Mouse (Mus musculus) cerebellum, adult 8-10 months (tissue): ENCODE results near the gene Dlx3.

ENCODE experiments used
- DNase-seq: peaks from one replicate; pipeline ENCODE4 v3.0.0; 2022

The Dlx3 gene

DNA sequence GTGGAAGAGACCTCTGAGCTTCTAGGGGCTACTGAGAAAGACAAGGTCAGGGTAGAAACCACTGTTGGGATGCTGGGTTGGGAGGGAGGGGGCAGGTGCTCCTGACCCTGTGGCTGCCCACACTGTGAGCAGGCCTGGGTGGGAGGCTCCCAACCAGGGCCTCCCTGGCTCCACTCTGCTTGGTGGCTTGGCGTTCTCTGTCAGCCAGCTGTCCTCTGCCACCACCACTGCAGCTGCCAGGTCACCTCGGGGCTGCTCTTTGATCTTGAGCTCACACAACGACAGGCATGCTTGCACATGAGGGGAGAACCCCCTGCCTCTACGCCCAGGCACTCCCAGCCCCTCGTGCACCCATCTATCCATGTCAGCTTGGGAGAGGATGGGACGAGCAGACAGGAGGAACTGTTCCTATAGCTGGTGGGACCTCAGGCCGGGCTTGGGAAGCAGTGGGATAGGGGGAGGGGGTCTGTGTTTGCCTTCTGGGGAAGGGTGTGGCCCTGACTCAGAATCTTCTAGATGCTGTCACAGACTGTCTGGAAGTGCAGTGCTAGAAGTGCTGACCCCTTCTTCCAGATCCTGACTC is 5.5 kb downstream of the Dlx3 start:
- DNase-seq, result no peak

DNA sequence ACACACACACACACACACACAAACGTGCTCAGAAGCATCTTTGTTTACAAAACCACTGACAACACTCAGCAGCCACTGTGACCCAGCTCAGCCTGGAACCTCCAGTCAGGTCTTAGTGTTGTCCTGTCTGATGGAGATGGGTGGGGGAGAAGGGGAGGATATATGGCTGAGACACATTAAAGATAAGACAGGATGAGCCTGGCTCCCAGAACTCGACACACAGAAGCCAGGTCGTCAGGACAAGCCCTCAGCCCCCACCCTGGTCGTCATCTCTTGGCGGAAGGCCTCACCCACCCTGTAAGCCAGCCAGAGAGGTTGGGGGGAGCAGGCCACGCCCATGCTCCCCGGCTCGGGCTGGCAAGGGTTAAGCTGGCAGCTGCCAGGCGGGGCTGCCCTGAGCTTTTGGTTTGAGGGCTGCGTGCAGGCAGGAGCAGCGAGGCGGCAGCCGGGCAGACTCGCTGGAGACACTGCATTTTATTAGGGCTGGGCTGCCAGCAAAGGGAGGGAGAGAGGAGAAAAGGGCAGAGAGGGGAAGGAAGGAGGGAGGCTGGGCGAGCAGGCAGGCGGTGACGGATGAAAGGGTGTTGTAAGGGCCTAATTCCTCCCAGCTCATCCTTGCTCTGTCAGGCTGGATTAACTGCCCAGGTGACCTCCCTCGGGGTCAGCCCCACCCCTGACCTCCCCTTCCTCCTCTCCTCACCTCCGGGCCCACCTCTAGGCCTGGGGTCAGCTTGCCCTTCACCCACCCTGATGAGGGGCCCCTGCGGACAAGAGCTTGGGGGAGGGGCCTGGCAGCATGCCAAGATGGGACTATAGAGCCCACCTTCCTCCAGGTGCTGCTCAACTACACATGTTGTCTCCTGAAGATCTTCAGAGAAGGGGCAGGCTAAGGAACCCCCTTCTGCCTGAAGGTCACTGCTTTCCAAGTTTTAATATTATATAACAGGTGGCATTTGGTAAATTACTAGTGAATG is 6.6 kb downstream of the Dlx3 start:
- DNase-seq, result no peak

DNA sequence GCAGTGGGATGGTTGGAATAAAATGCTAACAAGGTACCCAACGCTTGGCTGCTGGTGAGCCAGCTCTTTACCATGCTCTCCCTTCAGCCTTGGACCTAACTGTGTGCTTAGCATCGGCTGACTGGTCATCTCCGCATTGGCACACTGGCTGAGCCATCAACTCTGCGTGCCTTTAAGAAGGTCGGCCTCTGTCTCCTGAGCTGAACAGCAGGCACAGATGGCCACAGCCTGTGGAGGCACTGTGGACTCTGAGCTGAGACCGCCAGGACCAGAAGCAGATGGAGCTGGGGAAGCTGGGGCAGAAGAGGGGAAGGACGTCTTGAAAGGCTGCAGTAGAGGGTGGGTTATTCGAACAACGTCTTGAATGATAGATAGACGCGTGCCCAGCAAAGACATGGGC is 8.4 kb downstream of the Dlx3 start:
- DNase-seq, result no peak

DNA sequence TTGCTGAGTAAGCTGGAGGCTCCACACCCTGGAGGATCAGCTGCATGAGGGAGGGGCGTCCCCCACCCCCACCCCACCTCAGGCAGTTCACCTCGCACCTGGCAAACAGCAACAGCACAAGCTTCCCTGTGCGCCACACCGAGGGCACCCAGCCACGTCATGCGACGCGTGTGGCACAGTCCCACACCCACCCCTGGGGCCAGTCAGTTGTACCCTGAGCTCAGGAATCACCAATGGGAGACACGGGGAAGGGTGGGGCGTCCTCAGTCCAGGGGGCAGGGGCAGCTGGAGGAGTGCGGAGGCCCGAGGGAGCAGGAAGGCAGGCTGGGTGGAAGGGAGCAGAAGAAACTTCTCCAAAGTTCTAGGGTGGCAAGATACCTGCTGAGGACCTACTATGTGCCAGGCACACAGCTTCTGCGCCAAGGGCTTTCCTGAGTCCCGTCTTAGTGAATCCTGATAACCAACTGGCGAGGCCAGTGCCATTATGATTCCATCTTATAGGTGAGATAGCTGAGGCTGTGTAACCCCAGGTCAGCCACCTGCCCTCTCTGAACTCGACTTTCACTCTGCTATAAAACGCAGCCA is 10.8 kb downstream of the Dlx3 start:
- DNase-seq, result no peak

DNA sequence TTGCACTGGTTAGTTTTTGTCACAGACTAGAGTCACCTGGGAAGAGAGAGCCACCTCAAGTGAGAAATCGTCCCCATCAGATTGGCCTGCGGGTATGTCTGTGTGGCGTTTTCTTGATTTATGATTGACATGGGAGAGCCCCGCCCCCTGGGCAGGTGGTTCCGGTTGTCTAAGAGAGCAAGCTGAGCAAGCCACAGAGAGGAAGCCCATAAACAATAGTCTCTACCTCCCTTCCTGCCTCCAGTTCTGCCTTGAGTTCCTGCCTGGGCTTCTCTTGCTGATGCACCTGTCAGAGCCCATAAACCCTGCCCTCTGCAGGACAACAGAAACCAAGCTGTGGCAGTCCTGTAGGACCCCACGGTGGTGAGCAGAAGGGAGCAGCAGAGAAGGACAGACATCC is 13.4 kb downstream of the Dlx3 start:
- no peak for DNase-seq

DNA sequence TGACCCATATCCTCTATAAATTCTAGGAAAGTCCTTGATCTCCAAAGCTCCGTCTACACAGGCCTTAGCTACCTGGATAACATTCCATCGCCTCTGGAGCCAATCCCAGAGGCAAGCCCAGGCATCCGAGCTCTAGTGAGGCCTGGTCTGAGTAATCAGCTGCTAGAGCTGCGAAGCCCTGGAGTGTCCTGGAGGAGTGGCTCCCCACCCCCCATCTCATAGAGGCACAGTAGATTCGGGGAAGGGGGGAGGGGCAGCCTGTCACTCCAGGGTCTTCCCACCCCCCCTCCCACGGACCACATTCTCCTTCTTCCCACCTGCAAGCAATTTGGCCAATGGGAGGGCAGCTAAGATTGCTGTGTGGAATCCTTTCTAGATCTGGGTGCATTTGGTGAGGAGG is 17.4 kb downstream of the Dlx3 start:
- DNase-seq, result no peak

DNA sequence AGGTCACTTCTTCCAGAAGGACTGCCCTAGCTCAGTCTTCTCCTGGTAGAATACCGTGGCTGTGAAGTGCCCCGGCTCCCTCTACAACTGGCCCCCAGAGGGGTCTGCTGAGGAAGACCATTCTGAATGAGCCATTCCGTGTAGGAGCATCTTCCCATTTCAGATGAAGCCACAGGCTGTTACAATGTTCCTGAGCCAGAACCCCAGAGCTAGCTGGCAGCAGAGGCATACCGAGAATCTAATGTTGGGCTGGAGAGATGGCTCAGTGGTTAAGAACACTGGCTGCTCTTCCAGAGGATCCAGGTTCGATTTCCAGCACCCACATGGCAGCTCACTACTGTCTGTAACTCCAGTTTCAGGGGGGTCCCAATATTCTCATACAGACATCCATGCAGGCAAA is 20.0 kb downstream of the Dlx3 start:
- DNase-seq, result no peak

DNA sequence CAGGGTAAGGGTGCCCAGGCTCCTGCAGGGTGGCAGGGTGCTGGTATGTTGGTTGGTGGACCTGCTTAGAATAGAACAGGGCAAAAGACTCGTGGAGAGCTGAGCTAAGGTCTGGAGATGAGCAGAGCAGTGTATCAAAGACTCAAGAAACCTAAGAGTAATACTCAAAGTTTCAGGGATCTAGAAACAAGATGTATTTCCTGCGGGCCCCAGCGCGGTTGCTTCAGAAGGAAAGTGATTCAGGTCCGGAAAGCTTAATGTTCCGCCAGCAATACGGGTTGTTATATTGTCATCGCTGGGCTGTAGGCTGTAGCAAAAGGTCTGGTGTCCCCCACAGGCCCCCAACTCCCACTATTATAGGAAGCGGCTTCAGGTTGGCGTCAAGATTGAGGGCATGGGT is 22.3 kb downstream of the Dlx3 start:
- DNase-seq, result no peak

DNA sequence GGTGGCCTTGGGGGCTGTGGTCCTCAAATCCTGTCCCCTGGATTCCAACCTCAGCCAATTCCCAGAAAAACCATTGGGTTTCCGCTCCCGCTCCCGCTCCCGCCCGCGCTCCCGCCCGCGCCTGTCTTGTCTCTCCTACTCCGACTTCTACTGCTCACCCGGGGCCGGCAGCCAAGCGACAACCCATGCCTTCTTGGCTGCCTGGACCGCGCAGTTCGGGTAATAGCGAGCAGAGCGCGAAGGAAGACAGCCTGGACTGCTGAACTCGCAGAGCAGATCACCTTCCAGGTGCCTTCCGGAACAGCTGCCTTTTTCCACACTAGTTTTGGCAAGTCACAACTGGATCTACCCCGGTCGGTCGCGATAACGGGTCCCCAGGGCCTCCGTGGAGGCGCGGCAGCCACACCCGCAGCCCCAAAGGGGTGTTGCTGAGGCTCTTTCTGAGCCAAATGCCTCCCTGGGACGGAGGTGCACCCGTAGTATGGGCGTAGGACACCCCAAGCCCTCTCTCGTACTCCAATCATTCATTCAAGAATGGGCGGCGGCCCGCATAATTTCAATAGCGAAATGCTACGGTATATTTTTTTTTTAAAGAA is 23.2 kb downstream of the Dlx3 start:
- no peak for DNase-seq

DNA sequence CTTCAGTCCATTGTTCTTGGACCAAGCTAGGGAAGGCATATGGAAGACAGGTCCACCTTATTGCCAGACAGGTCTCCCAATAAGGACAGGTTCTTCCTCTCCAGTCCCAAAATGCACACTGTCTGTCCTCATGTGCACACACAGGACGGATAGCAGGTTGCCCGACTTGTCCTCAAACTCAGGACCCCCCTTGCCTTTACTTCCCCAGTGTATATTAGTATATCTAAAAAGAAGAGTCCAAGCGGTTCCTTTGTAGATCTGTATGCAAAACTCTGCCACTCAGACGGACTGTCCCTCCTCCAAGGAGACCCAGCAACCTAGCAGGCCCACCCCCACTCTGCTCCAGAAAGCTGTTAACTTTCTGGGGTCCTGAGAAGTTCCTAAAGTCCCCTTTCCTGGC is 23.7 kb downstream of the Dlx3 start:
- no peak for DNase-seq

DNA sequence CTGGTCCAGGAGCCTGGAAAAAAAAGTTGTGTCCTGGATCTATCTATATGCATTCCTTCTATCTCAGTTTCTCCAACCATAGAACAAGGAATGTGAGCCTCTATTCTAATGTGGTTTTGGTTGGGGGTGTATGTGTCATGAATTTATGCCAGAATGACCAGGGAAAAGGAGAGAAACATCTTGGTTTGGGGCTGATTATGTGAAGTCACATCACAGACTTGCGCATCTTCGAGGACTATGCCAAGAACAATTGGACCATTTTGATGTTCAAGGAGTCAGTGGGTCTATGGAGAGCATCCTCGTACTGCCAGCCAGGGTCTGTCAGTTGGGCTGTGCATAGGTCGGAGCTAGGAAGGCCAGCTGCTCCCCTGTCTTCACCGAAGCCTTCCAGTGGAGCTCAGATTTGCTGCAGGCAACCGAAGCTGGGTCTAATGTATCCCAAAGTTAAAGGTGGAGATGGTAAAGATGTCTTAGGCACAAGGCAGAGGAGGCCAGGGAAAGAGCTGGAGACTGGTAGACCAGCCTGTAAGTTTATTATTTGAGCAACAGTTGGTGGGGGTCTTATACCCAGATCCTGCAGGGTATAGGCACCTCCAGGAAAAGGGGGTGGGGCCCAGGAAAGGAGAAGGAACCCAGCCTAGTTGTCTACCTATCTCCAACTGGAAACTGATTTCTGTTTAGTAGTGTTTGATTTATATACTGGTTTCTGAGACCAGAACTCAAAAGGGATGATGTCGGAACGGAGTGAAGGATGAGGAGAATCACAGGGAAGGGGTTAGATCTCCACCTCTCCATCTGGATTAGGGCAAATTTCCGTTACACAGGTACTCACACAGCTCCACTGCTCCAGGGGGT is 24.4 kb downstream of the Dlx3 start:
- no peak for DNase-seq

DNA sequence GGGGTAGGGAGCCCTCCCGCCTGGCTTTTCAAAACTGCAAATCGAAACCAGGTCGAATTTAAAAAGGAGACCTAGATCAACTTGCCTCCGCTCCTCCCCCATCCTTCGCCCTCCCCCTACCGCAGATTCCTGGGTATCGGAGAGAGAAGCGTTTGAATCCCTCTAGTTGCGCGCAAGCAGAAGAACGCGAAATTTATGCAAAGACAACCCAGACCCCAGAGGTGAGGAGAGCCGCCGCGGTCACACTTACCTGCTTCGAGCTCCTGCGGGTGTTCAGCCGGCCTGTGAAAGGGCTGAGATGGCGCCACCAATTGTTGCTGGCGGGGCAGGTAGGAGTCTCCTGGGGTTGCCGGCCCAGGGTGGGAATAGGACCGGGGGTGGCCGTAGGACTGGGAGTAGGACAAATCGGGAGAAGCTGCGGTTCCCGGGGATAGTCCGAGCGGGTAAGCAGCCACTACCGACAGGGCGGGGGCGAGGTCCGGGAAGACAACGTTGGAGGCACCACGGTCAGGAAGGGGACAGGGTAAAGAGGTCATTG is 25.1 kb downstream of the Dlx3 start:
- DNase-seq, result no peak

DNA sequence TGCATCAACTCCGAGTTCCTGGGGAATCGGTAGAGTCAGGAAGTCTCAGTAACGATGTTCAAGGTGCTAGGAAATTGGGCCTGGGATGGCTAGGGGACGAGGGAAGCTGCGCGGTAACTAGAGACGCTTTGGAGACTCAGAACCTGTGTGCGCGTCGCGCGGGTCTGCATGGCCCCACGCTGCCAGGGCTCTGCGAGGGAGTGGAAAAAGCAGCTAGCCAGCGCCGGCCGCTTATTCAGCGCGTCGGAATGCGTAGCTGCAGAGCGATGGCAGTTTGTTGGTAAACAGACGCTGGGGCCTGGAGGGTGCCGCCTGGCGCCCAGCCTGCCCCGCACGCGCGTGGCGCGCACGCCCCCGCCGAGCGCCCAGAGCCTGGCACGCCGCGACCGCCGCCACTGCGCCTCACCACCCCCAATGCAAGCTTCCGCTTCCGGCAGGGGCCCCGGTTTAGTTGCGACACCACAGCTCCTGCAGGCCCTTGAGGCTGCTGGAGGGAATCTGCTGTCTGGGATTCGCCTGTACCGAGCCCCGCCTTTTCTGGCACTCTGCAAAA is 26.0 kb downstream of the Dlx3 start, which contains the start of gene Dlx4:
Dlx4 (minus strand) TSS at position 413 of the 553 bp plus-strand sequence.
- no peak for DNase-seq

DNA sequence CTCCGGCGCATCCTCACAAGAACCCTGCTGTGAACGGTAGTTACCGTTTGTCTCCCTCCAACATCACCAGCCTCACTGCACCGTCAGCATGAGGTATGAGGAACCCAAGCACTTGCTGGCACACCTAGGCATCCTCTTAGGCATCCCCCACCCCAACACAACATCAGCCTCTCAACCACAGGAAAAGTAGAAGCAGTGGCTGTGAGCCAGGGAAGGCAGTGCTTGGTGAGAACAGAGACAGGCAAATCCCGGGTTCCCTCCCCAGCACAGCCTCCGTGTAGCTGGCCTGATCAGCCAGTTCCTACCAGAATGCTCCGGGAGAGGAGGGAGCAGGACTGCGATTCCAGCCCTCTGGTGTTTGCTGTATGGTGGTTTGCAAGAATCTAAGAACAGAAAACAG is 28.8 kb downstream of the Dlx3 start:
- DNase-seq, result no peak

DNA sequence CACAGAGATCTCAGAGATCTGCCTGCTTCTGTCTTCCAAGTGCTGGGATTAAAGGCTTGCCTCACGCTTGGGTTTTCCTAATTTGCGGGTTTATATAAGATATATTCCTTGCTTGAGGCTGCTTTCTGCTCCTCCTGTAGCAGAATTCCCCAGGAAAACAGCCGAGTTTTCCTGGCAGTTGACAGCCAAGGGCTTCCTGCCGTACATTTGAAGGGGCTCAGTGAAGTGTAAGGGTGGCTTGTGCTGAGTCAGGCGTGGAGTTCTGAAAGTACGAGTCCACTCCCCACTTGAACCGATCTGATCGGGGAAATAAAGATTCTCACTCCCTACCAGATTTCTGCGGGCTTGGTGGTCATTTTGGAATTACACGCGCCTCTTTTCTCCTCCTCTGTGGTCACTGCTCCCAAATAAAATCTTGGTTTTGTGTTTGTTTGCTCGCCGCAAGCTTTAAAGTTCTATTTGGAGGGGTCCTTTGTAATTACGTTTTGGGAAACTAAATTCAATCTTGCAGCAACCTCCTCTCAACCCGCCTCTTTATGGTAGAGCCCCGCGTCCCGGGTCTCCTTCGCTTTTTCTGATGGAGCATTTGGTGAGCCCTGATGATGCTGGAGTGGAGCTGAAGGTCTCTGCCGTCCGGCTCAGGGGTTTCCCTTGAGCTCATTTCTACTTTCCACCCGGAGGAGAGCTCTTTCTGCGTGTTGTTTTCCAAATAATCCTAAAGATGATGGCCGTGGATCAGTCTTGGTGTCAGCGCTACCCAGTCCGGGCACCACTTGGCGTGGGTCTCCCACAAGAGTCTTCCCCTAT is 29.7 kb downstream of the Dlx3 start:
- DNase-seq, result no peak

DNA sequence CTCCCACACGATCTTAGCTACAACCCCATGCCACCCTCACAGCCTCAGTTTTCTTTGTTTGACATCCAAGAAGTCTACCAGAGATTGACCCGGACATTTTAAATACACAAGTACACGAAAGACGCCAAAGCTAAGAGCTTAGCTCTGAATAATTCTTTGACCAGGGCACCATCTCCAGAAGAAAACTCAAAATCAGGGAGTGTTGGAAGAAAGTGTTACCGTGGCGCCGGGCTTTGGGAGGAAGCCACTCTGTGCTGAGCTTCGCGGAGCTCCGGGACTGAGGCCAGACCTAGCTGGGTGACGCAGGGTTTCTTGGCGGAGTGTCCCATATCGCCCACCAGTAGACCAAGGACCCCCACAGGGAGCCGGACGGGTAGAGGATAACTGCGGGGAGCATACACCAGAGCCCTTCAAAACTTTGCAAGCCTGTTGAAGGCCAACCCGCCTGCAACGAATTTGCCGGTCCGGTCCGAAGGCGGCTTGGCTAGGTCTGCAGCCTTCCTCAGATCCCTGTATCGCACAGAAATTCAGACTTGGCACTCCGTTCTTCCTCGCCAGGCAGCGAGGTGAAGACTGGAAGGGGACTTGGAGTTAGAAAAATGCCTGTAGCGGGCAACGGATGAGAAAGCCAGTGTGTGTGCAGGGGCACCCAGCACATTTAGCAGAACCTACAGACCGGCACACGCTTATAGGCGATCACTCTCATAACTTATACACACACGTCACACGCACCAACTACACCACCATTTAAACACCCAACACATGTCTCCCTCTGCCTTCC is 30.5 kb downstream of the Dlx3 start:
- DNase-seq, result no peak

DNA sequence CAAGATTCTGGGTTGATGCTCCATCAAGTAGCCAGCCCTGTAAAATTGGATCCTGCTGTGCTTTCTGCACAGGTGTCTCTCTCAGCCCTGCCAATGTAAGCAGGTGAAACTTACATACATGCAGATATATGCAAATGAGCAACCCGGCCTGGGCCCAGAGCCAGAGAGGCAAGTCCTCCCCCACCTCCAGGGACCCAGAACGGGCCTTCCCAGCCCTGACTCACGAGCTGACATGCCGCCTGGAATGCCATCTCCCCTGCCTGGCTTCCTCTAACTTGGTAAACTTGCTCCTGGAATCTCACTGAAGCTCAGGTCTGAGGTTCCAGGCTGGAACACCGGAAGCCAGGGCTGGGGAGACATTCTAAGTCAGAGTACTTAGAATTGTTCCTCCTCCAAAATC is 33.2 kb downstream of the Dlx3 start:
- DNase-seq, result no peak

DNA sequence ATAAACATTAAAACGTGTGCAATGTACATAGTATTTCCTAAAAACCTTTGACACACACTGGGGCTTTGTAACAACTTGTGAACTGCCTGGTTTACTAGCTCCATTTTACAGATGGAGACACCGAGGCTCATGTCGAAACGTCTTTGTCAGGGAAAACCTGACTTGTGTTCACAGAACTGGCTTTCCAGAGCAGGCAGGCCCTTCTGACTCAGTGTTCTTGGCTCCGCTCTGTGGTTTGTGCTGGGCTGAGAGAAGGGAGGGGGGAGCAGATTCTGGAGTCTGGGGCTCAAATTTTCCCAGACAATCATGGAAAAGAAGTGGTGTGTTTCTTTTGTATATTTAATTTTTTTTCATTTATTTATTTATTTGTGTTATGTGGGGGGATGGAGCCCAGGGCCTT is 33.8 kb downstream of the Dlx3 start:
- DNase-seq, result no peak

DNA sequence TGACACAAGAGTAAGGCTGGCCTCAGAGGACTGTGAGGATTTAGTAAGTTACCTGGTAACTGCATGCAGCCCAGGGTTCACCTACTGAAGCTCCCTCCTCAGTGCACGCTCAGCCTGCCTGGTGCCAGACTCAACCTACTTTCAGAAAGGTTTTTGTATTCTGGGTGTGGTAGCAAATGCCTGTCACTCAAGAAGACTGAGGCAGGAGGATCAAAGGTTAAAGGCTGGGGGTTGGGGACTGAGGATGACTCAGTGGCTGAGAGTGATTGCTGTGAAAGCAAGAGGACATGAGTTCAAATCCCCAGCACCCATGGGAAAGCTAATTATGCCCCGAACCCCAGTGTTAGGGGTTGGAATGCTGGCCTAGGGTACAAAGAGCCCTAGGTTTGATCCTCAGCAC is 35.6 kb downstream of the Dlx3 start:
- no peak for DNase-seq

DNA sequence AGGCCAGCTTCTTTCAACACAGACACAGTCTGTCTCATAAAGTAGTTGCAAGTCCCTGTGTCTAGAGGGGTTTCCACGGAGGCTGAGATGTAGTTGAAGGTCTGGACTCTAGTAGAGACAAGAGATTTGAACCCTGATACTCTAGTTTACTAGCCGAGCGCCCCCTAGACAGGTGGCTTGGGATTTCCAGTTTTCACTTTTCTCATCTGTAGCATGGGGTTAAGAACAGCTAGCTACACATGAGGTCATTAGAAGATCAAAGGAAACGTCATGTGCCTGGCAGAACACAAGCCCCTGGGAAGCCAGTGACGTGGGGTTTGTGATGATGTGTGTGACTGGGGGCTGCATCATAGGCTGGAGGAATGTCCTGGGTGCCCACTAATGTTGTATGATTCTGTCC is 37.4 kb downstream of the Dlx3 start:
- no peak for DNase-seq
